Mouse (Mus musculus) ZHBTc4 (cell line): ENCODE results near the gene Zkscan1.
"Not testable (repeated sequence)": the region's sequence is repeated elsewhere in the genome, so short reads cannot be mapped to it uniquely, and the experiment has no call there.

Source experiments
- DNase-seq: peaks from one replicate; pipeline ENCODE4 v3.0.0-alpha.2; 2011; ENCODE audit warnings: low read depth, low spot score

Zkscan1 gene

GRCm38 (mm10) chr5:138084996-138085395, at the start of gene Zkscan1:
Zkscan1 (plus strand) TSS chr5:138085084.
- DNase-seq, result peak; percentile 94

GRCm38 (mm10) chr5:138052894-138053293, 32.0 kb upstream of the Zkscan1 start, which contains the start of gene Smok3c:
Smok3c (plus strand) TSS chr5:138053194.
- DNase-seq, result not testable (repeated sequence)

GRCm38 (mm10) chr5:138073803-138074202, 11.1 kb upstream of the Zkscan1 start:
- DNase-seq, result no peak

- DNase-seq, result no peak
These were observed 9.2 kb upstream of the Zkscan1 start for GRCm38 (mm10) chr5:138075684-138076083.

GRCm38 (mm10) chr5:138076148-138076547, 8.7 kb upstream of the Zkscan1 start:
- no peak for DNase-seq

GRCm38 (mm10) chr5:138080456-138080855, 4.4 kb upstream of the Zkscan1 start:
- DNase-seq, result no peak

- DNase-seq, result no peak
These were observed 3.4 kb upstream of the Zkscan1 start for GRCm38 (mm10) chr5:138081446-138081845.

- no peak for DNase-seq
These were observed 1.5 kb upstream of the Zkscan1 start for GRCm38 (mm10) chr5:138083318-138083900.

GRCm38 (mm10) chr5:138083936-138084335, 948 bp upstream of the Zkscan1 start:
- DNase-seq, result no peak

- no peak for DNase-seq
These were observed 377 bp upstream of the Zkscan1 start for GRCm38 (mm10) chr5:138084507-138084906.

- peak; percentile 25 for DNase-seq
These were observed 582 bp downstream of the Zkscan1 start for GRCm38 (mm10) chr5:138085421-138085911.

- no peak for DNase-seq
These were observed 2.0 kb downstream of the Zkscan1 start for GRCm38 (mm10) chr5:138086842-138087241.

- DNase-seq, result no peak
These were observed 3.5 kb downstream of the Zkscan1 start for GRCm38 (mm10) chr5:138088366-138088765.

- no peak for DNase-seq
These were observed 4.2 kb downstream of the Zkscan1 start for GRCm38 (mm10) chr5:138089108-138089551.

- DNase-seq, result peak; percentile 71
These were observed 5.4 kb downstream of the Zkscan1 start for GRCm38 (mm10) chr5:138090271-138090670.

- DNase-seq, result peak; percentile 68
These were observed 5.9 kb downstream of the Zkscan1 start for GRCm38 (mm10) chr5:138090737-138091136.

- no peak for DNase-seq
These were observed 7.9 kb downstream of the Zkscan1 start for GRCm38 (mm10) chr5:138092771-138093170.

- DNase-seq, result no peak
These were observed 9.6 kb downstream of the Zkscan1 start for GRCm38 (mm10) chr5:138094474-138094873.

GRCm38 (mm10) chr5:138104976-138105375, 20.1 kb downstream of the Zkscan1 start:
- no peak for DNase-seq

- DNase-seq, result no peak
These were observed 22.2 kb downstream of the Zkscan1 start for GRCm38 (mm10) chr5:138107130-138107529.

- DNase-seq, result not testable (repeated sequence)
These were observed 25.0 kb downstream of the Zkscan1 start for GRCm38 (mm10) chr5:138109847-138110396.

- peak; percentile 97 for DNase-seq
These were observed 31.6 kb downstream of the Zkscan1 start, which contains the start of gene Zscan21 for GRCm38 (mm10) chr5:138116255-138117198. Zscan21 (plus strand) TSS chr5:138116903.
